Mouse (Mus musculus) embryonic facial prominence, embryonic 15.5 days (tissue): ENCODE measurements around the gene Ern2. TPM values are rescaled to one million over a fixed set of nuclear protein-coding genes. Genes with fewer than 3 reads are reported as not detected.

ENCODE experiments used
- ATAC-seq: fragments of 200-750 bp; cut with Nextera tagmentation; 2 replicates; pipeline ENCODE4 v1.8.0; 2017; ENCODE audit warnings: low read depth, moderate TSS enrichment; ENCODE audit not compliant: insufficient number of reproducible peaks, low FRiP score, low TSS enrichment
- H3K27ac ChIP-seq: fragments of 300-500 bp; sonication (generic); replicated peaks from 2 replicates; pipeline ENCODE4 v1.5.1; 2015; ENCODE audit warnings: mild to moderate bottlenecking, inconsistent platforms
- H3K27me3 ChIP-seq: fragments of 300-500 bp; sonication (generic); 2 replicates; pipeline ENCODE4 v1.6.1; 2015; ENCODE audit warnings: inconsistent platforms
- H3K36me3 ChIP-seq: fragments of 300-500 bp; sonication (generic); 2 replicates; pipeline ENCODE4 v1.6.1; 2015; ENCODE audit warnings: mild to moderate bottlenecking, inconsistent platforms
- H3K4me1 ChIP-seq: fragments of 300-500 bp; sonication (generic); 2 replicates; pipeline ENCODE4 v1.6.1; 2015; ENCODE audit warnings: inconsistent platforms
- H3K4me2 ChIP-seq: fragments of 300-500 bp; sonication (generic); replicated peaks from 2 replicates; pipeline ENCODE4 v1.6.1; 2015; ENCODE audit warnings: mild to moderate bottlenecking, inconsistent platforms
- H3K4me3 ChIP-seq: fragments of 300-500 bp; sonication (generic); replicated peaks from 2 replicates; pipeline ENCODE4 v1.5.1; 2015; ENCODE audit warnings: mild to moderate bottlenecking, inconsistent platforms
- H3K9ac ChIP-seq: fragments of 300-500 bp; sonication (generic); 2 replicates; pipeline ENCODE4 v1.6.1; 2015; ENCODE audit warnings: inconsistent platforms
- H3K9me3 ChIP-seq: fragments of 300-500 bp; sonication (generic); replicated peaks from 2 replicates; pipeline ENCODE4 v1.6.1; 2016; ENCODE audit warnings: inconsistent platforms
- WGBS: fragments of 180-500 bp; shearing (Covaris S2); methylation state at CpG from one replicate; pipeline ENCODE4 v1.1.7; 2015; 5-methylcytosine and 5-hydroxymethylcytosine counted together
- polyA plus RNA-seq: library from polyadenylated mRNA; unstranded; fragments of >200 nt; fragmentation: Nextera tagmentation; extraction: Ambion mirVana; gene quantifications from 2 replicates; pipeline ENCODE4 v1.2.1, GENCODE M21; 2015

The Ern2 gene
- polyA plus RNA-seq, 1 experiment from 2014 or later = not detected

- peak within 1 kb of the TSS; percentile 87 for H3K27ac ChIP-seq
- no peaks in the 10 kb centered on the region for H3K27me3 ChIP-seq
- H3K4me3 ChIP-seq = peak within 1 kb of the TSS; percentile 78
- H3K4me2 ChIP-seq = peak within 1 kb of the TSS; percentile 92
- H3K36me3 ChIP-seq = peaks cover 16% of the 10 kb centered on the region
- H3K9me3 ChIP-seq = no peaks in the 10 kb centered on the region
- ATAC-seq = peak; percentile 89
- H3K4me1 ChIP-seq = peaks cover 43% of the 10 kb centered on the region
- WGBS = under 1% methylated on average over 63 of the region's 63 CpGs
- peak within 1 kb of the TSS; percentile 62 for H3K9ac ChIP-seq
These were observed 26.8 kb downstream of the Ern2 start, which contains the start of gene Plk1 for GRCm38 (mm10) chr7:122158915-122159902. TSS of gene Plk1 (plus strand) at chr7:122159439.

- Histone ChIP-seq H3K27me3 (no peaks in the 10 kb centered on the region), H3K27ac (peak overlapping the region; percentile 87), H3K9ac (peak overlapping the region; percentile 62), H3K4me2 (peak overlapping the region; percentile 92), H3K9me3 (no peaks in the 10 kb centered on the region), H3K4me1 (peaks cover 43% of the 10 kb centered on the region), H3K4me3 (peak overlapping the region; percentile 78), H3K36me3 (peaks cover 13% of the 10 kb centered on the region)
- WGBS = 4% methylated on average over 13 of the region's 13 CpGs
- ATAC-seq = no peak
These were observed 27.5 kb downstream of the Ern2 start for GRCm38 (mm10) chr7:122158488-122158887.

- ATAC-seq = no peak
- H3K4me3 ChIP-seq = no peak overlapping the region
These were observed 33.5 kb downstream of the Ern2 start for GRCm38 (mm10) chr7:122152473-122152872.

GRCm38 (mm10) chr7:122140991-122141390 lies 45.0 kb downstream of the Ern2 start:
- H3K4me2 ChIP-seq = no peak overlapping the region
- H3K4me3 ChIP-seq = no peak overlapping the region
- no peak for ATAC-seq

More at GRCm38 (mm10) chr7:122152473-122152872, 33.5 kb downstream of the Ern2 start:
- 85% methylated on average over 4 of the region's 4 CpGs for WGBS
- no peak overlapping the region for H3K9ac ChIP-seq
- H3K27ac ChIP-seq = no peak overlapping the region
- peaks cover 29% of the 10 kb centered on the region for H3K36me3 ChIP-seq
- no peaks in the 10 kb centered on the region for H3K9me3 ChIP-seq
- H3K4me1 ChIP-seq = no peaks in the 10 kb centered on the region
- H3K27me3 ChIP-seq = no peaks in the 10 kb centered on the region
- H3K4me2 ChIP-seq = no peak overlapping the region

GRCm38 (mm10) chr7:122138190-122138589 lies 47.8 kb downstream of the Ern2 start:
- no peak overlapping the region for H3K27ac ChIP-seq
- H3K9me3 ChIP-seq = no peaks in the 10 kb centered on the region
- no peak for ATAC-seq
- no peak overlapping the region for H3K4me3 ChIP-seq
- H3K9ac ChIP-seq = no peak overlapping the region
- H3K4me2 ChIP-seq = no peak overlapping the region
- no peaks in the 10 kb centered on the region for H3K27me3 ChIP-seq
- 0 out of 2 replicates have a peak, but pooled peaks cover 7% of the 10 kb centered on the region for H3K4me1 ChIP-seq
- peaks cover 79% of the 10 kb centered on the region for H3K36me3 ChIP-seq
- 91% methylated on average over 5 of the region's 5 CpGs for WGBS

More at GRCm38 (mm10) chr7:122140991-122141390, 45.0 kb downstream of the Ern2 start:
- Histone ChIP-seq H3K36me3 (peaks cover 91% of the 10 kb centered on the region), H3K9ac (no peak overlapping the region), H3K4me1 (no peaks in the 10 kb centered on the region), H3K9me3 (no peaks in the 10 kb centered on the region), H3K27me3 (no peaks in the 10 kb centered on the region), H3K27ac (no peak overlapping the region)

- no peak overlapping the region for H3K4me2 ChIP-seq
- H3K27me3 ChIP-seq = no peaks in the 10 kb centered on the region
- no peaks in the 10 kb centered on the region for H3K9me3 ChIP-seq
- H3K4me3 ChIP-seq = no peak overlapping the region
- no peak overlapping the region for H3K9ac ChIP-seq
- H3K27ac ChIP-seq = no peak overlapping the region
- H3K36me3 ChIP-seq = peaks cover 70% of the 10 kb centered on the region
- no peak for ATAC-seq
- 0 out of 2 replicates have a peak, but pooled peaks cover 9% of the 10 kb centered on the region for H3K4me1 ChIP-seq
These were observed 48.9 kb downstream of the Ern2 start for GRCm38 (mm10) chr7:122137071-122137470.

GRCm38 (mm10) chr7:122135070-122135469 lies 50.9 kb downstream of the Ern2 start:
- Histone ChIP-seq H3K36me3 (peaks cover 51% of the 10 kb centered on the region), H3K9ac (no peak overlapping the region), H3K4me2 (no peak overlapping the region), H3K9me3 (no peaks in the 10 kb centered on the region), H3K4me3 (no peak overlapping the region), H3K27me3 (no peaks in the 10 kb centered on the region), H3K27ac (no peak overlapping the region), H3K4me1 (0 out of 2 replicates have a peak, but pooled peaks cover 10% of the 10 kb centered on the region)
- 74% methylated on average over 10 of the region's 10 CpGs for WGBS
- ATAC-seq = no peak

- Histone ChIP-seq H3K36me3 (peaks cover 34% of the 10 kb centered on the region), H3K27ac (peak overlapping the region; percentile 80; the same call in 1 of the 2 replicates)
- ATAC-seq = 0 out of 2 replicates have a peak, but pooled peaks have one; percentile 20
These were observed 52.7 kb downstream of the Ern2 start for GRCm38 (mm10) chr7:122133338-122133625.

GRCm38 (mm10) chr7:122132497-122133337 lies 53.3 kb downstream of the Ern2 start, which contains the start of the genes Palb2 and Dctn5:
TSS of gene Palb2 (minus strand) at chr7:122132985.
TSS of gene Dctn5 (plus strand) at chr7:122133041.
- Histone ChIP-seq H3K27ac (peak within 1 kb of the TSS; percentile 80), H3K4me2 (peak within 1 kb of the TSS; percentile 68)

More at GRCm38 (mm10) chr7:122133338-122133625, 52.7 kb downstream of the Ern2 start:
- WGBS = 15% methylated on average over 8 of the region's 8 CpGs
- H3K9ac ChIP-seq = peak overlapping the region; percentile 77
- no peaks in the 10 kb centered on the region for H3K9me3 ChIP-seq
- 0 out of 2 replicates have a peak, but pooled peaks cover 10% of the 10 kb centered on the region for H3K4me1 ChIP-seq
- H3K4me3 ChIP-seq = peak overlapping the region; percentile 76
- no peaks in the 10 kb centered on the region for H3K27me3 ChIP-seq
- H3K4me2 ChIP-seq = peak overlapping the region; percentile 50

GRCm38 (mm10) chr7:122131834-122132233 lies 54.2 kb downstream of the Ern2 start:
- 0 out of 2 replicates have a peak, but pooled peaks cover 10% of the 10 kb centered on the region for H3K4me1 ChIP-seq
- no peak for ATAC-seq
- H3K4me3 ChIP-seq = peak overlapping the region; percentile 76
- no peaks in the 10 kb centered on the region for H3K9me3 ChIP-seq
- no peak overlapping the region for H3K27ac ChIP-seq
- H3K36me3 ChIP-seq = peaks cover 37% of the 10 kb centered on the region
- peak overlapping the region; percentile 68 for H3K4me2 ChIP-seq
- H3K9ac ChIP-seq = no peak overlapping the region
- no peaks in the 10 kb centered on the region for H3K27me3 ChIP-seq

More at GRCm38 (mm10) chr7:122132497-122133337, 53.3 kb downstream of the Ern2 start, which contains the start of the genes Palb2 and Dctn5:
- Histone ChIP-seq H3K9ac (peak within 1 kb of the TSS; percentile 77), H3K4me3 (peak within 1 kb of the TSS; percentile 76), H3K9me3 (no peaks in the 10 kb centered on the region), H3K4me1 (0 out of 2 replicates have a peak, but pooled peaks cover 10% of the 10 kb centered on the region), H3K27me3 (no peaks in the 10 kb centered on the region), H3K36me3 (peaks cover 36% of the 10 kb centered on the region)
- under 1% methylated on average over 54 of the region's 54 CpGs for WGBS
- peak; percentile 95 for ATAC-seq
